Mouse (Mus musculus): ENCODE results near the gene Tgfb2. TPM values are rescaled to one million over a fixed set of nuclear protein-coding genes. Genes with fewer than 3 reads are reported as not detected.

Tgfb2 gene
- total RNA-seq, 2 experiments from 2014 or later, result 28.7 to 31.6 TPM

DNA sequence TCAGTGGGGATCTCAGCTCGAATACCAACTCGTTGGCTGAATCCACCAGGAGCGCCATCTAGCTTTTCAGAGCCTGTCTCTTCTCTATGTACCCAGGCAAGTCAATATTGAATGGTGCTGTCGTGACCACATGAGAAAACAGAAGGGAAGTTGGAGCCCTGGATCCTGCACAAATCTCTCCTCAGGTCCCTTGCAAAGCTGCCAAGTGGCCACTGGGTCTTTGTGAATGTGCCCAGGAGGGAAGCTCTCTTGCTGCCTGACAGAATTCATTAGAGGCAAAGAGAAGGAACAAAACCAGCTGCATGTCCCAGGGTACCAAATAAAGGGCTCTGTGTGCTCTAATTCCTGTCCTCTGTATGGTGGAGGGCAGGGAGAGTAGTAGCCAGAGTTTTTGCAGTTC is 50.7 kb downstream of the Tgfb2 start:
- no peak for DNase-seq

DNA sequence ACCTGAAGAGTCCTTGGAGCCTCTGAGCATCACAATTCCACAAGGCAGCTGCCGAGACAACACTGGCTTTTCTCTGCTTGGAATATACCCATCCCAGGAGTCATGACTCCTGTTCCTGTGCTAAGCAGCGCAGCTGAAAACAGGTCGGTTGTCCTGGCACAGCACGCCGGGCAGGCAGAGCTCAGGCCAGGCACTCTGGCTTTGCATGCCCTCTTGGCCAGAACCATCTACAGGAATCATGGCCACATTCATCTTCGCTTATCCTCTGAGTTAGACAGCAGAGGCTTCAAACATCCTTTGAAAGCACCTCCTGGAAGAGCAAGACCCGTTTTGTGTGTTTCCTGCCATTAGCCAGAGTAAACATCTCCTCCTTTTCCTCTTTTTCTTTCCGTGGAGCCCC is 53.6 kb downstream of the Tgfb2 start:
- DNase-seq, result no peak

DNA sequence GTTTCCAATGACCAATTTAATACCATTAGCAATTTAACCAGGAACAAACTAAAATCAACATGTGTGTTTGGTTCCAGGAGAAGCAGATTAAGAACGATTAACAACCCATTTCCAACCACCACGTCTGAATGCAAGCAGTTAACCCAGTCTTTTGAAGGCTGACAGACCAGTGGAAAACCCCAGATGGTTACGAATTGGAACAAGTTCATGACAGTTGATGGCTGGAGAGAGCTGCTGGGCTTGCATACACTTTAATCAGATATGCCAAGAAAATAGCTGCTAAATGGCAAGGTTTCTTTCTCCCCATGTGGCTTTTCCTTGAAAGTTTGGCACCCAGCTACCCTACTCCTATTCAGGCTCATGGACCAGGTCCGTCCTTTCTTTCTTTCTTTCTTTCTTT is 55.8 kb downstream of the Tgfb2 start:
- DNase-seq, result no peak

DNA sequence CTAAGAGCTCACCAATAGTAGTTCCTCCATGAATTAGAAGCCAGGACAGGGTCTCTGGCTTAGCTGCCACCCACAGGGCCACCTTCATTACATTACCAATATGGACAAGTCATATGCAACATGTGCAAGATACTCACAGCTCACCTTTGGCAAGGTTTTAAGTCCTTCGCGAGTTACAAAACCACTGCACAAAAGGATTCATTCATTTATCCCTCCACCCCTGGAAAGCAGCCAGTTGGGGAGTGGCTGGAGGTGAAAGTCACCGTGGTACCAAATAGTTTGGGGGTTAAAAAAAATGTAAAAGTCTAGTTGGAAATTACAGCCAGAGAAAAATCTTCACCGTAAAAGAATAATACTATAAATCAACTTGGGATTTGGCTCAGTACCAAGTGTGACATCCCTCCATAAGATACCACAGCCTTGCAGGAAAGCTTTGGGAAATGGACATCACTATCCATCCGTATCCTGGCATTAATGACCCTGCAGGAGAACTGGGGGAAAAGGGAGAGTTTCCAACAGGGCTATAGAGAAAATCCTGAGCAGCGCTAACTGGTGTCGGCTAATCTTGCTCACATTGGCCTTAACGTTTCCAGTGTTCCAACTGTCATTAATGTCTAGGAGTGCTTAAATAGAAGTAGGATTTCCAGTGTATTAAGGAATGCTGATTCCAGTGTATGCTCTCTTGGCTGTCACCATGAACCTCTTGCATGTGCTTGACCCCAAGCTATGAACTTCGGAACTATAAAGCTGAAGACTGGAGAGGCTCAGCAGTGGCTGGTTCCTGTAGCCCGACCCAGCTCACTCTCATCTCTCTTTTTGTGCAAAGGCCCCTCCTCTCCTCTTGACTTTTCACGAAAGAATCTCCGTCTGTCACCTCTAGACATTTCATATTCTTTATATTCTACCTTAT is 68.2 kb downstream of the Tgfb2 start:
- DNase-seq, result no peak

DNA sequence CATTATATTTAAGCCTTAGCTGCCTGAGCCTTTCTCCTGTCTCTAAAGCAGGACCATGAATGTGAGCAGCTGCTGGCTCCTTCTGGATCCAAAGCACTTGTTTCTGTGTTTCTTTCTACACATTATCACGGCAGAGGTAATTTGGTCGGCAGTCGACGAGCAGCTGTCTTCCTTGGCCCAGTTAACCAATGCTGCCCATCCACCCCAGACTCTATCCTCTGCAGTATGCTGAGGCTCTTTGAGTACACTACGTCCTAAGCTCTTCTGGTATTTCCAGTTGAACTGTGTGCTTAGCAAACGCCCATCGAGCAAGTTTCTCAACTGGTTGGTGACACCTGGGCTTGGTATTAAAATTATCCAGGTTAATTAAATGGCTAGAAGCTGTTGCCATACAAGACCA is 70.7 kb downstream of the Tgfb2 start:
- no peak for DNase-seq

DNA sequence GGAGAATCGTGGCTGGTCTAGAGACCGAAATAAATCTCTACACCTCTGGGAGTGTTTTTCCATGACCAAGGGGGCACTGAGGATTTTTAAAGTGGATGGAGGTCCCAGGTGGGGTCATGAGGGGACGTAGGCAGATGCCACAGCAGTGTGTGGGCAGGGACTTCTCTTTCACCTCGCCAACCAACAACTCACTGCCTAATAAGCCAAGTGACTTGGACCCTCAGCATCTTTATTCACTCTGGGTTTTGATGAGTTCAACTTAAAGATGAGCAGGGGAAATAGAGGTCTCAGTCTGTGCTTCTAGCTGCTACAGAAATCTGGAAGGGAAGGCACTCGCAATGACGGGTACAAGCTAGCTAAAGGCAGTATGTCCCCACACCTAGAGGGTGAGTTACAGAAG is 74.3 kb downstream of the Tgfb2 start:
- no peak for DNase-seq

DNA sequence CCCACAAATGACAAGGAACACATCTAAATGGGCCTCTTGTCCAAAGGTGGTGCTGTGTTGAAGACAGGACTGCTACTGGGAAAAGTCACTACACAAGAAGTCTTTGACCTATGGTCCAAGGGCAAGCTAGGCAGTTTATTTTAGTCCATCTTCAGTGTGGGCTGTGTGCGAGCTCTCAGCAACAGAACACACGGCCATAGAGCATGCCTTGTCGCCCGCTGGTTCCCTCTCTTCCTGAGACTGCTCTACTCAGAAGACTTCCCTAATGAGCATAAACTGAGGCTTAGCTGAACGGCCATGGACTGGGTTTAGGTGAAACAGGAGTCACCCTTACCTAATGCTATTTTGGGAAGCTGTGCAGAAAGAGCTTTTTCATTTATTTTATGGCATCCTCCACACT is 74.8 kb downstream of the Tgfb2 start:
- no peak for DNase-seq

DNA sequence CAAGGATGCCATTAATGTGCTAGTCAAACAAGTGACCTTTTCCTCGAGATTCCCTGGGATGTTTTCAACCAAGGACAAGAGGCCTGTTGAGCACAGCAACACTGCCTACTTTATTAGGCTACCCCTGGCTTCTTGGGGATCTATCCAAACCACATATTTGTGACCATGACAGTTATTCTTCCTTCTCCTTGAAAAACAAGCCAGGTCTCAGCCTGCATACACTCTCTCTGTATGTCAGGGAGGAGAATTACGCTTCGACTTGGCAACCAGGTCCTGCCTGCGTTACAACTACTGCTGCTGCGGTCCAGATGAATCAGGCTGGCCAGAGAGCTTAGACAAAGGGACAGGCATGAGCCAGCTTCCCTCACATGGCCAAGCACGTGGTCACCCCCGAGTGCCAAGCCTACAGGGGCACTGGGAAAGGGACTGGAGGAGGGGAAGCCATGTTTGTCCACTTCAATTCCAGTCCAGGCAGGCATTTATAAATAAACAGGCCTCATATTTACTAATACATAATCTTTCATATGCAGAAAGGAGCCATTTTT is 78.3 kb downstream of the Tgfb2 start:
- peak; percentile 75 for DNase-seq

DNA sequence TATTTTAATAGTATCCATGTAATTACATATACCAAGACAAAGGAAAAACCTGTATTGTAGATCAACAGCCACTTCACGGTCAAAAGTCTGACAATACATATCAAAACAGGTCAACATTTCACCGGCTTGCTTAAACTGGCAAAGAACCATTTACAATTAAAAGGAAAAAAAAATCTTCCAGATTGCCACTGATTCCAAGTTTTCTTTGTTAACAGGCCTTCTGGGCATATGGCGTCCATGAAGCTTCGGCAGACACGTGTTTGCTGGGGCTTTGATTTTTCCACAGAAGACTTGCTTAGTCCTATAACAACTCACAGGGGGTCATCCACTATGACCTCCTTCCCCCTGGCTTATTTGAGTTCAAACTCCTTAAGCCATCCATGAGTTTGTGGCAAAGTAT is 81.3 kb downstream of the Tgfb2 start:
- no peak for DNase-seq

DNA sequence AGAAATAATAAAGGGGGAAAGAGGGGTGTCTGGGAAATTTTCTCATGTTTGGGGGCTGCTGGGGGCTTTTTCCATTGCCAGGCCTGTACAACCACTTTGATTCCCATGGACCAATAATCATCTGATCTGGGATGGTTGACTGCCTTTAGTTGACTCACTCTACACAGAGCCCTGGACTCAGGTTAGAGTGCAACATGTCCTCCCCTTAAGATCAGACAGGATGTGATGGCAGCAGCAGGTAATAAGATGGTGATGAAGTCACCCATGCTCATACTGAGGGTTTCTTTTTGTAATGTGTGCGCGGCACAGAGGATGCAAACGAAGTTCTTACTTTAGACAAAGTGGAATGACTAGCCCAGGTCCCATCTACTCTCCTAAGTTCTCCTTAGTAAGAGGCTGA is 84.0 kb downstream of the Tgfb2 start:
- no peak for DNase-seq

DNA sequence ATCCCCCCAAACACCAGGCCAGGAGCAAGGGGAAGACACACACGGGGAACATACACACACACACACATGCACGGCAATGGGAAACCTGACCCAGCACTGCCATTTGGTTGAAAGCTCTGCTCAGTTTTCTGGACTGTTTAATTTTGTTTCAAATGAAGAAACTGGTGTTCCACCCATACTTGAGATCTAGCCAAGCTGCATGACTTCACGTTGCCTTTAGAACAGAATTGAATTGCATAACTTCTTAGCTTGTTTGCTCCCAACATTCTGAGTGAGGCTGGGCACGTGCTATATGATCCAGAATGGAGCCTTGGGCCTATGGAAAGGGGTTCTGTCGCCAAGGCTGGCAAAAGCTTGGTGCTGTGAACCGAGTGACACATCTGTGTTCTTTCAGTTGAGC is 87.5 kb downstream of the Tgfb2 start:
- no peak for DNase-seq

DNA sequence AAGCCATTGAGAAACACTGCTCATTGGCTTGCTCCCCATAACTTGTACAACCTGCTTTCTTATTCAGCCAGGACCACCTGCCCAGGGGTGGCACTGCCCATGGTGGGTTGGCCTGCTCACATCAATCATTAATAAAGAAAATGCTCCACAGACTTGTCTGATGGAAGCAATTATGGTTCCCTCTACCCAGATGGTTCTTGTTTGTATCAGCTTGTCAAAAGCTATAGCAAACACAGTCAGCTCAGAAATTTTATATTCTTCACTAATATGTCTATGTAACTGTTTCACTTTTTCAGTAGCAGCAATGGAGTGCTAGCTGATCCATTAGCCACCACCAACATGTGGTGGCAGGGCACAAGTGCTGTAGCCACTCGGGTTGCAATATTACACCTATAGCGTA is 94.4 kb downstream of the Tgfb2 start:
- no peak for DNase-seq

DNA sequence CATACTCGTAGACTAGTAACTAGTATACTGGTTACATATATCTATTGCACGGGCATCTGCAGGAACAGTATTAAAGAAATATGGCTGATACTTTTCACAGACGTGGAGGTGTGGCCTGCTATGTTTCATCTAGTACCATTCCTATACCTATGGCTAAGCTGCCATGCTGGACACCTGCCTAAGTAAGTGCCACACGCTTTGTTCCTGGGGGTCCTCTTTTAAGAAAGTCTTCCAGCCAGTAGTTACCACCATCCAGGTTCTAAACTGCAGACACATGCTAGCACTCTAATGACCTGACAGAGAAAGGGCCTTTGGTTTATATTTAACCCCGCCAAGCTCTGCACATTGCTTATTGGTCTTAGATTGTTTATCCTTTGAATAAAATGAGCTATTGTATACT is 95.3 kb downstream of the Tgfb2 start:
- DNase-seq, result no peak

DNA sequence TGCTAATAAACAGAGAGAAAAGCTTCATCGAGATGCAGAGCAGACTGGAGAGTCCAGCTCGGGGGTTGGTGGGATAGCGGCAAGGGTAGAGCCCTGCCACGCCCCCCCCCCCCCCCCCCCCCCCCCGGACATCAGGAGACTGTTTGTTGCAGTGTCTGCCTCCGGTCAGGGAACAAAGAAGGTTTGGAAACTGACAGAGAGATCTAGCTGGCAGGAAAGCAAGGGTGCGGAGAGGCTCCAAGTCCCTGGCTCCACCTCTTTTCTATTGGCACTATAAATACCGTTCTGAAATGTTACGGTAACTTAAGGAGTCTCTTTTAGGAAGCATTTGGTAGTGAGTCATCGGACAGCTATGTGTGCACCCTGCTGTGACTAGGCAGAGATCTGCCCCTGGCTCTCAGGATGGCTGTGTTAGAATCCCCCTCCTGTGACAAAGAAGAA is 96.0 kb downstream of the Tgfb2 start:
- DNase-seq, result peak; percentile 66

DNA sequence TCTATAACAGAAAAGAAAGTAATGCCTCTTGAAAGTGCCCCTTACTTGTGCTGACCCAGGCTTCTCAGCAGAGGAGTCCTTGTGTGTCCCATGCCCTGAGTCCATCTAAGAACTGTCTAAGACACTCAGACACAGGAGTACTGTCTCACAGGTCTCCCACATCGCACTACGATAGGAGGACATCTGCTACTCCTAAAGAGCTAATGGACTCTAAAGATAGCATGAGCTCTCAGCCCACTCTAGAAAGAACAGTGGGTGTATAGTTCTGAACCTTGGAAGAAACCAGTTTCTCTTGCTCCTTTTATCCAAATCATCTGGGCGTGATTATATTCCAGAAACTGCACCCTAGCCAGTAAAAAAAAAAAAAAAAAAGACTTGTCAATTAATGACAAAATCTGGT is 97.7 kb downstream of the Tgfb2 start:
- no peak for DNase-seq

DNA sequence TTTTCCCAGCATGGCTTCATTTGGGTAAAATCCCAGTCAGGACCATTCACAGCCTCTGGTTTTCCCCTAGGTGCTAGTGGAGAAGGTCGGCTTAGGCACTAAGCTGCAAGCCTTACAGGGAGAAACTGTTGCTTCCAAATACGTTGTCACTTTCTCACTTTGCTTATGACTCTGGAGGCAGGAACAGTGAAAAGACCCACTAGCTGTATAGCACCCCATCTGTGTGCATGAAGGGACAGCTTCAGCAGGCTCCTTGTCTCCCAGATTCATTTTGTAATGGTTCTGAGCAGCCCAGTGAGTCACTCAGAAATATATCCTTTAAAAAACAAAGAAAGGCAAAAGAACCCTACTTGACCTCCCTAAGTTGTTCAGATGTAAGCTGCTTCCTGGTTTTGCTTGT is 100.2 kb downstream of the Tgfb2 start:
- DNase-seq, result no peak

DNA sequence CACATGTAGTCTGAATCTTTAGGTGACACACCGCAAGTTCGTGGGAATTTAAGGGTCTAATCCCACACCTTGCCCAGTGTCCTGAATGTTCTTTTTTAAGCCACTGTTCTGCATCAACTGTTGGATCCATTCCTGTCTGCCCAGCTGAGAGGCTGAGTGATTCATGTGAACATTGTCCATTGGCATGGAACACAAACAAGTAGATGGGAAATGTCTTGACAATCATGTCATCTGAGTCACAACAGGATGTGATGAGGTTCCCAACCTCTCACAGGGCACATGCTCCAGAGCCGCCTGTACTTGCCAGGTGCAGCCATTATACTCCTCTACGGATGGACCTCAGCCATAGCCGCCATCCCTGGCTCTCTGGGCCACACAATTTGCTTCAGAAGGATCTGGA is 101.7 kb downstream of the Tgfb2 start:
- no peak for DNase-seq

DNA sequence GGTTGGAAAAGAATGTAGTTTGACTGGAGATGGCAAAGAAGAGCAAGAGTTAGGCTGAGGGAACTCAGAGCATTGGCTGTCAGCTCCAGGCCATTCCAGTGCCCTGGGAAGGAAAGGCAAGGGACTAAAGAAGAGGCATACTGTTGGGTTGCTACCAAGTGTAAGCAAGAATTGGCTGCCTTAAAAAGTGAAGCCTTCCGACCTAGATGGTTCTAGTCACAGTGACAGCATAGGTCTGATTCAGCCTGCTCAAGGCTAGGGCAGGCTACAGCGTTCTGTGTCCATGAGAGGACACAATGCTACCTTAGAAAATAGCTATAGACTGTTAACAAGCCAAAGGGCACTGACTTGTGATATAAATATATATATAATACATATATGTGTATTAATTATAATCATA is 117.6 kb downstream of the Tgfb2 start:
- DNase-seq, result no peak

DNA sequence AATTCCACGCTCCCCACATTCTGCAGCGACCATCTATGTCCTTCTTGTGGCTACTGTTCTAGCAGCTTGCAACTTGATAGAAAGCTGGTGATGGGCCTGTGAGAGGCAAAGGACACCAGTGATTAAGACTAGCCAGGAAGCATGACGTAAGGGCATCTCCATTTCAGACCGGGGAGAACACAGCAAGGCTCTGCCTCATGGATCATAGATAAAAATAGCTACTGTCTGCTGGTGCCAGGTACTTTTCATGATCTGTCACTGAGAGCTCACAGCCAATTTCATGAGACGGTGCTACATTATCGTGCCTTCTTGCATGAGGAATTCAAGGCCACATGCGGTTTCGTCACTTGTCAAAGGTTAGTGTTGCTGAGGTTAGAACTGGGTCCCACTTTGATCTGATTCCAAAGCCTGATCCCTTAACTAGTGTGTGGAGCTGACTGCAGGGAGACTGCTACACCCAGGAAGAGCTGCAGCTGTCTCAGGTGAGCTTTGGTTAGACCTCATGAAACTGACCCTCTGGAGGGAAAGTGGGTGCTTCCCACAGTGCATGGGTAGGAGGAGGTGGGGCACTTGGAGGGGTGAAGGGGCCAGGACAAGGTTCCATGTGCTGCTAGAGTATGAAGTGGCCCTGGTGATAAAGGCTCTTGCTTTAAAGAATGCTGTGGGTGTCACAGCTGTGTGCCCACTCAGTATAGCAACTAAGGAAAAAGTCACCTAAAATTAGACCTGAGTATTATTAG is 118.6 kb downstream of the Tgfb2 start:
- DNase-seq, result peak; percentile 59

DNA sequence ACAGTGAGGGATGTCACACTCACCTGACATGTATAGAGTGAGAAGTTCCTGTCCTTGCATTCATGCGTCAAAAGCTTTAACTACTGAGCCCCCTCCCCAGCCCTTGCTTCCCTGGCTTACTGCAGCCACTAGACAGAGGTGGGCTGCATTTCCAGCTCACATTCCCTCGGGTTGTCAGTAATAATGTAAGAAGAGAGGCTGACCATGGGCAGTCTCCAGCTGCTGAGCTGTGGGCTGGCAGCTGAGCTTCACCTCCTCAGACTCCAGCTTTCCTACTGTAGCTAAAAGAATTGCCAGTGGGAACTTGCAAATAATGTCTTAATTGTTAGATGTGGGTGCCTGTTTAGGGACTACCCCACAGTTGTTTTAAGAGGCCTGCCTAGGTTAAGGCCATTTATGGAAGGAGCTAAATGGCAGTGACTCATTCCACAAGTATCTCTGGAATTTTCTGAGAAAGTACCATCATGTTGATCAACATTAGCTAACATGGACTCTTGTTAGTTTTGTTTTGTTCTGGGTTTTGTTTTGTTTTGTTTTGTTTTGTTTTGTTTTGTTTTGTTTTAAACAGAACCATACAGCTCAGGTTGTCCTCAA is 120.1 kb downstream of the Tgfb2 start:
- DNase-seq, result no peak

DNA sequence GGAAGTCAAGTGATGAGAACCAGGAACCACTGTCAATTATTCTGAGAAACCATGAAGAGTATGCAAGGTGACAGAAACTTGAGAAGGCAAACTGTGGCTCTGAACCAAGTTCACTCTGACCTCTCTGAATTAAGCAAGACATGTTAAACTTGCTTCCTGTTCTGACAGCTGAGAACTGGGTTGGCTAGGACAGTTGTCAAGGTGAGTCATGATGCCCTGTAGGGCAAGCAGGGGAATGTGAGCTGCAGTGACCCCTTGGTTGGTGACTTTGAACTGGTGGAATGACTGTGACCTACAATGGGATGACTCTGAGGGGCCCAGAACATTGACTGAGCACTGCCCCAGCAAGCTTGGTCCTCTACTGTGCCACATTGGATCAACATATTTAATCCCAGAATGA is 121.9 kb downstream of the Tgfb2 start:
- DNase-seq, result no peak

DNA sequence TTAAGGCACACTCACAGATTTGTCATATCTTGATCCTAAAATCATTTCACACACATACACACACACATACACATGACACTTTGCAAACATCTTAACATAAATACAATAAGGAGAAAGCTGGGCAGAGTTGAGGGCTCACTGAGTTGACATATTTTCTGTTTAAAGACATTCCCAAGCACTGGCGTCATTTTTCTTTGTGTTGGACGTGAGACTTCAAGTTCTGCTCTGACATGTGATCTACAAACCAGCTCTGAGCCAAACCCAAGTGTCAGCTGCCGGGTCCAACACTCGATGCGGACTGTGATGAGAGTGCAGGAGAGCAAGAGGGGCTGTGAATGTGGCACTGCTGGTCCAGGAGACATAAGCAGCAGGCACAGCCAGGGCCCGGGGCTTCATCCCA is 123.7 kb downstream of the Tgfb2 start:
- no peak for DNase-seq

DNA sequence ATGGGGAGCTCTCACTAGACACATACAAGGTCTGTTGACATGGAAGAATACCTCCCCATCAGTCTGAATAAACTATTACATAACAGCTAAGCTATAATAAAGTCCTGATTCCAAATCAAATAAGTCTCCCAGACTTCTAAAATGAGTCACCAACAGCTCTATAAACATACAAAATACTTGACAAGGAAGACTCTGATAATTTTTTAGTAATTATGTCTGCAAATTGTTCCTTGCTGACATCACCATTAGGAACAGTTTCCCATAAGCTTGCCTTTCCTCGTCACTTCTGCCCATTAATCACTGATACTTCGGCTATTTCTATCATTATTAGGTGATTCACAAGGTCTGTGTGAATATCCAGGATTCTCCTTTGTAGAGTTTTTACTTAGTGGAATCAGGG is 124.1 kb downstream of the Tgfb2 start:
- DNase-seq, result no peak
